Mouse (Mus musculus): Measurements from ENCODE around the gene Rab38.

The Rab38 gene

GRCm38 (mm10) chr7:88429786-88430691 is at the start of gene Rab38:
TSS of gene Rab38 (plus strand) at chr7:88430273.
- DNase-seq (ENCODE audit: low read depth): no peak

GRCm38 (mm10) chr7:88394568-88394967 is 35.5 kb upstream of the Rab38 start:
- DNase-seq (ENCODE audit: low read depth): no peak

GRCm38 (mm10) chr7:88395745-88396144 is 34.3 kb upstream of the Rab38 start:
- DNase-seq (ENCODE audit: low read depth): no peak

- DNase-seq (ENCODE audit: low read depth): no peak
Measured at GRCm38 (mm10) chr7:88405311-88405710, 24.8 kb upstream of the Rab38 start.

- no peak for DNase-seq (ENCODE audit: low read depth)
Measured at GRCm38 (mm10) chr7:88406466-88406865, 23.6 kb upstream of the Rab38 start.

DNA sequence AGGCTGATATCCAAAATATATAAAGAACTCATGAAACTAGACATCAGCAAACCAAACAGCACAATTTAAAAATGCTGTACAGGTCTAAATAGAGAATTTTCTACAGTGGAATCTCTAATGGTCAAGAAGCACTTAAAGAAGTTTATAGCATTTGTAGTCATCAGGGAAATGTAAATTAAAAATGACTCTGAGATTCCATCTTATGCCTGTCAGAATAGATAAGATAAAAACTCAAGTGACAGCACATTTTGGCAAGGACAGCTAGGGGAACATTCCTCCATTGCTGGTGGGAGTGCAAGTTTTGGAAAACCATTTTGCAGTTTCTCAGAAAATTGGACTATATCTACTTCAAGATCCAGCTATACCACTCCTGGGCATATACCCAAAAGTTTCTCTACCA is 8.3 kb upstream of the Rab38 start:
- no peak for DNase-seq (ENCODE audit: low read depth)

DNA sequence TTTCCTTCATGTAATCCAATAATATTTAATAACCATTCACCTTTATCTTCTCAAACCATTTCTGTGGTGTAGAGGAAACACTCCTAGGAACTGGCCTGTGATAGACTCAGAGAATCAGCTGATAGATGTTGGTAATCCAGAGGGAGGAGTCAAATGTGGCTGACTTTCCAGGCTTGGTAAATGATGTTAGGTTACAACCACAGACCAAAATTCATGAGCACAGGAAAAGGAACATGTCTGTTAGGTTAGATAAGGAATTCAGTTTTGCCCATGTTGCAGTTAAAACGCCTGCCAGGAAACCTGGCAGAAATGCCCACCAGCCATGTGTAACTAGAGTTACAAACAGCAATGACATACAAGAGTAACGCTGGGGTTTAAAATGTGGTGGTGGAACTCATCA is 6.2 kb upstream of the Rab38 start:
- DNase-seq (ENCODE audit: low read depth): no peak

DNA sequence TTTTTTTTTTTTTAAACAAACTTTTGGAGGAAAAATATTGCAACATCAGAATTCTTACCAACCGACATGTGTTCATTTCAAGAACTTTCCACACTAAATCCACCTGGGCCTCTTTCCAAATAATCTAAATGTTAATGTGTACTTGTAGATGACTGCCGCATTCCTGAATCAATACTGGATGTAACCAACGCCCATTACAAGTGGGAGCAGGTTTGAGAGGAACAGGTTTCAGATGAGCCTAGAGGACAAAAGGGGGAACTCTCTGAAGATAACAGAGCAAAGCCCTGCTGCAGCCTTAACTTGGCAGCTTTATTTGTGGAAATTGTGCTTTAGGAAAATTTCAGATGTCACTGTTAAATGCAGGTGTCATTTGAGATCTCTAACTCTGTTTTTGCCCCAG is 4.3 kb upstream of the Rab38 start:
- no peak for DNase-seq (ENCODE audit: low read depth)

- no peak for DNase-seq (ENCODE audit: low read depth)
Measured at GRCm38 (mm10) chr7:88427484-88427883, 2.6 kb upstream of the Rab38 start.

- no peak for DNase-seq (ENCODE audit: low read depth)
Measured at GRCm38 (mm10) chr7:88430692-88431084, 615 bp downstream of the Rab38 start.

GRCm38 (mm10) chr7:88440301-88440700 is 10.2 kb downstream of the Rab38 start:
- DNase-seq (ENCODE audit: low read depth): no peak

- no peak for DNase-seq (ENCODE audit: low read depth)
Measured at GRCm38 (mm10) chr7:88442649-88443048, 12.6 kb downstream of the Rab38 start.

GRCm38 (mm10) chr7:88443435-88443834 is 13.4 kb downstream of the Rab38 start:
- DNase-seq (ENCODE audit: low read depth): no peak

DNA sequence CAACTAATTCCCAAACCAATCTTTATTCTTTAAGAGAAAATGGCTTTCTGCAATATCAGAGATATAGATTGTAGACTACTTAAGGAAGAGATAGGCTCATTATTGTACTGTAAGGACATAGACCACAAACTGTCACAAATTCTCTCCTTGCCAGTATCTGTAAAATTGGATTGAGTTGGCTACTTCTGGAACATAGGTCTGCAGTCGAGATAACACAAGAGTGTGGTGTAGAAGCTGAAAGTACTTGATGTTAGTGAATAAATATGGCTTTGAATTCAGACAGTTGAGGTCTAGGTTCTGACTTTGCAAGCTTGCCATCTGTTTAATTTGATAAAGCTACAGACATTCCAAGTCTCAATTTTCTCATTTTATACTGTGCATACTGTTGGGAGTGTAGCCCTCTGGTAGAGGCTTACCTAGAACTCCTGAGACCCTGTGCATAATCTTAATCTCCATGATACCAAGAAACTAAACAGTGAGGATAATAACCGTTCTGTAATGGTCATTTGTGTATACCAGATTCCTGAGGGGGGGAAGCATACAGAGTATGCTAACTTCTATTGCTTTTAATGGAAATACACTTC is 15.3 kb downstream of the Rab38 start:
- DNase-seq (ENCODE audit: low read depth): no peak

GRCm38 (mm10) chr7:88453234-88453633 is 23.2 kb downstream of the Rab38 start:
- DNase-seq (ENCODE audit: low read depth): no peak

DNA sequence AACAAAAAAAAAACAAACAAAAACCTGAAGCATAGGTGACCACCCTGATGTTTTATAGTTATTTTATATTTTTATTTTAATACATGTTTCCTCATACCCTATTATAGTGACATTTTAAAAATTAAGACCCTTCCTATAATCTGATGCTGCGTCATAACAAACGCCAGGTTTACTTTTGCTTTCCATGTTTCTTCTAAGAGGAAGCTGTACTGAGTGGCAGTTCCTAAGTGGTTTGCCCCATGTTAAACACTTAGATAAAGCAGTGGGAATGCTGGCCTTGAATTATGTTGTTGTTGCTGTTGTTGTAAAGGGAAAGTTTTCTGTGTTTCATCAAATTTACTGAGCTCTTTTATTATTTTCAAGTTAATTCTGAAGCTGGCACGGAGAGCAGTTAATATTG is 27.8 kb downstream of the Rab38 start:
- DNase-seq (ENCODE audit: low read depth): no peak

DNA sequence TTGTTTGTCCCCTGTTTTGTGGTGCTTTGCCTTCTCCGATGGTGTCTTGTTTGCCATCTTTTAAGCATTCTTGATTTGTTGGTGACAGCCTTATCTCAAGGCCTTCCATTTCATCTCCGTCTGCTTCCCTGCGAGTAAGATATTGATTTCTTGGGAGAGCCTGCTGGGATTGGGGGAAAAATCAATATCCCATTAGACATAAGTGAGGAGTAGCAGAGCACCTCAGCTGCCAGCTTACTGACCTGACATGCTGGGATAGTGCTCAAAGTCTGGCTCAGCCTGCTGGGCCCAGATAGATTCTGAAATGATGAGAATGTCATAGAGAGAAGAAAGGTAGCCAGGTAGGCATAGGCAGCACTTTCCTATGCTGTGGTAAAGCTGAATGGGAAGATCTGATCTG is 37.7 kb downstream of the Rab38 start:
- DNase-seq (ENCODE audit: low read depth): no peak

GRCm38 (mm10) chr7:88482110-88482619 is 52.1 kb downstream of the Rab38 start:
- no peak for DNase-seq (ENCODE audit: low read depth)

DNA sequence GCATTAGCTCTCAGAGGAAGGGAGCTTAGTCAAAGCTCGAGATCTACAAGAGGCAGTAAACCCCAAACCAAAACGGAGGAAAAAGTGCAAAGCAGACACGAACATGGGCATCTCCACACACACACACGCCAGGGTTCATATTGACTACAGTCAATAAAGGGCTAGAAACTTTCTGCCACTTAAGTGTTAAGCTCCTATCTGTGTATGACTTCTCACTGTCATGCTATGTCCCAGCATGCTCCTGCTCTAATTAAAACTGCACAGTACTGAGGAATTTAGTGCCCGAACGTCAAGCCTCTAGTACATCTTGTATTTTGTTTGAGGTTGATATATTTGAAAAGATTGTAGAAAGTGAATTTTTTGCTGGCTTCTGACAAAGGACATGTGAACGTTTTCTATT is 52.6 kb downstream of the Rab38 start:
- DNase-seq (ENCODE audit: low read depth): no peak

GRCm38 (mm10) chr7:88491020-88491419 is 60.9 kb downstream of the Rab38 start:
- no peak for DNase-seq (ENCODE audit: low read depth)

DNA sequence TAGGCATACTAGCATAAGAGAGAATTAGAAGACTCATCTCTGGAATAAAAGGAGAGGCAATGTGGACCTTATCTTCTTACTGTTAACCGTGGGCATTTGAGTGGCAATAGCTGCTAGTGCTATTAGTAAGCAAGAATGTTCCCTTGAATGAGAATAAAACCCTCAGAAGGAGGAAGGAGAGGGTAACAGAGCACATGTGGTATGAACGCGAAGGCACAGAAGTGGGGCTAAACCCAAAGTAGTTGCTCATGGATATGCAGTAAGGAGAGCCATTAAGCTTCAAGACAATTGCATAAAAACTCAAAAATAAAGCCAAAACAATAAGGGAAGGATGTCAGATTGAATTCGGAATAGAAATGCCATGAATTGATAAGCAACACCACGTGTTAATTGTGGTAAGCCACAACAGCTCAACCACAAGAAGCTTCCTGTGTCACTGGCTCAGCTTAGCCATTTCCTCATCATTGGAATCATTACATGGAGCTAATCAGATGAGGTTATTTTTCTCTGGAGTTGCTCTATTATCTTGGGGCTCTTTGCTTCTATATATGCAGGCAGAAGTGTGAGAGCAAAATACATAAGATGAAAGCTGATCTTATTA is 72.2 kb downstream of the Rab38 start:
- DNase-seq (ENCODE audit: low read depth): no peak

- DNase-seq (ENCODE audit: low read depth): no peak
Measured at GRCm38 (mm10) chr7:88509748-88510147, 79.7 kb downstream of the Rab38 start.

- DNase-seq (ENCODE audit: low read depth): no peak
Measured at GRCm38 (mm10) chr7:88522481-88522880, 92.4 kb downstream of the Rab38 start.
